Mouse (Mus musculus): Measurements from ENCODE around the gene Klf1. TPM values are rescaled to one million over a fixed set of nuclear protein-coding genes. Genes with fewer than 3 reads are reported as not detected.

Gene Klf1
- 193 and 197 TPM in 2 replicates for total RNA-seq (2014; fragmentation: Nextera tagmentation)
- total RNA-seq (2017), result 162 and 228 TPM in 2 replicates

DNA sequence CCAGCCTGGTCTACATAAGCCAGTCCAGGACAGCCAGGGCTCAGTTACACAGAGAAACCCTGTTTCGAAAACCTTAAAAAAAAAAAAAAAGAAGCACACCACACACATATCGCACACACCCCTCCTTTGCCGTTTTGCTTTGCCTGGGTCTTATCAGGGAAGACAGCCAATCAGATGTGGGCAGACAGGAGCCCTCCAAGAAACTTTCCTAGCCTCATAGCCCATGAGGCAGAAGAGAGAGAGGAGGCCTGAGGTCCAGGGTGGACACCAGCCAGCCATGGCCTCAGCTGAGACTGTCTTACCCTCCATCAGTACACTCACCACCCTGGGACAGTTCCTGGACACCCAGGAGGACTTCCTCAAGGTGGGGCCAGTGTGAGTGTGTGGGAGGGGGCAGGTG lies at the start of gene Klf1:
Klf1 (plus strand) TSS at position 177 of the 400 bp plus-strand sequence.
- peak; percentile 67 for ATAC-seq (replicated peaks; ENCODE audit: low FRiP score, low TSS enrichment, poor library complexity, severe bottlenecking)

DNA sequence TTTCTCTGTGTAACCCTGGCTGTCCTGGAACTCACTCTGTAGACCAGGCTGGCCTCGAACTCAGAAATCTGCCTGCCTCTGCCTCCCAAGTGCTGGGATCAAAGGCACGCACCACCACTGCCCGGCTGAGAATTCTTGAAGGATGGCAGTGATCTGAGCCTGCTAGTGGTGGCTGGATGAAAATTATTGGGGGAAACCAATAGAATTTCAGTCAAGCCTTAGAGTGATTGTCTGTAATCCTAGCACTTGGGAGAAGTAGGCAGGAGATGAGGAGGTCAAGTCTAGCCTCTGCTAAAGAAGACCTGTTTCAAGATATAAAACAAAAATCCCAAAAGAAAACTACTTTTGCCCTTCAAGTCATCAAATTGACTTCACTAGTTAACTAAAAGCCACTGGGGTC lies 45.3 kb upstream of the Klf1 start:
- ATAC-seq (replicated peaks; ENCODE audit: low FRiP score, low TSS enrichment, poor library complexity, severe bottlenecking), result 0 out of 2 replicates have a peak, but pooled peaks have one; percentile 3

DNA sequence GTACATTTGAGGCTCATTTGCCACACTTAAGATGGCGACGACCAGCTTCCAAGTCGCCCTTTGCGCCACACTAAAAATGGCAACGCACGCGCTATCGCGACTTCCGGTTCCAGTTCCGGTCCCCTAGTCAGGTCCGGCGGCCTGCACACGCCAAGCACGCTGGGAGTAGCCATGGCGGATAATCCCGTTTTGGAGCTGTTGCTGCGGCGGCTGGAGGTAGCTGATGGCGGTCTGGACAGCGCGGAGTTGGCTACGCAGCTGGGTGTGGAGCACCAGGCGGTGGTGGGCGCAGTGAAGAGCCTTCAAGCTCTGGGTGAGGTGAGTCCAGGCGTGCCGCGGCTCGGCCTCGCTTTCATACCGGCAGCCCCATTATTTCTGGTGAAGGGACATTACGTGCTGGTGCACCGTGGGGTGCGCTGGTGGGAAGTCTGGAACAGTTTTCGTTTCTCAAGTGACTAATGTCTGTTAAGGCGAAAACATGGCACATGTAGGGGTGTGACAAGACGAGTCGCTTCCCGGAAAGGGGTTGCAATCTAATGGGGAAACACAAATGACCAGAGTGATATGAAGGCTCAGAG lies 44.8 kb upstream of the Klf1 start, which contains the start of gene Farsa:
Farsa (plus strand) TSS at position 126 of the 578 bp plus-strand sequence.
- peak; percentile 93 for ATAC-seq (replicated peaks; ENCODE audit: low FRiP score, low TSS enrichment, poor library complexity, severe bottlenecking)

DNA sequence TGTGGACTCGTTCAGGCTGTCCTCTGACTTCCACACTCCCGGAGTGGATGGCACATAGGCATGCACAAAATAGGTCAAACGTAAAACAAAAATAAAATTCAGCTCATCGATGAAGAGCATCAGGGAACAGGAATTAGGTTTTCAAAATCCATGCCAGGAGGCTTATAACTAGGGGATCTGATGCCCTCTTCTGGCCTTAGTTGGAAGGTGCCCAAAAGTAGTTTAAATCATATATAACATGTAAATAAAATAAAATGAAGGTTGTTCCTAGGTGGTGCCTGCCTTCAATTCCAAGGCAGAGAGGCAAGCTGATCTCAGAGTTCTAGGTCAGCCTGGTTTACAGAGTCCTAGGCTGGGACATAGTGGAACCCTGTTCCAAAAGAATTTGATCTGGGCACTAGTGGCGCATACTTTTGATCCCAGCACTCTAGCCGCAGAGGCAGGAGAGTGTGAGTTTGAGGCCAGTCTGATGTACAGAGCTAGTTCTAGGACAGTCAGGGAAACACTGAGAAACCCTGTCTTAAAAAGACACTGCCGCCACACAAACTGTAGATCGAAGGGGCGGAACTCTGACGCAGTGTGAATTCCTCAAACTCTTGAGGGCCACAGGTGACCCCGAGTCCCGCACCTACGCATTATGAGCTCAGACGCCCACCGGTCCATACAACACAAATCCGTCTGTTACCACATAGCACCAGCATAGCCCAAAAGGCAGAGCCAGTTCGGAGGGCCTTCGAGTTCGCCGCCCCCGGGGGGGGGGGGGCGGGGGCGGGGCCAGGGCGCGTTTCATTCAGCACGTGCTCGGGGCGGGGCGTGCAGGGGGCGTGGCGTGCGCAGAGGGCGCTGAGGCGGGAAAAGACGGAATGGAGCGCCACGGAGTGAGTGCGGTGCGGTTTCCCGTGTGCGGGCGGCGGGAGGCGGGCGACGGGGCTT lies 30.1 kb upstream of the Klf1 start, which contains the start of gene Syce2:
Syce2 (plus strand) TSS at position 736 of the 933 bp plus-strand sequence.
- ATAC-seq (replicated peaks; ENCODE audit: low FRiP score, low TSS enrichment, poor library complexity, severe bottlenecking), result peak; percentile 61

GRCm38 (mm10) chr8:84872309-84872965 lies 29.3 kb upstream of the Klf1 start:
- ATAC-seq (replicated peaks; ENCODE audit: low FRiP score, low TSS enrichment, poor library complexity, severe bottlenecking), result peak; percentile 36

- ATAC-seq (replicated peaks; ENCODE audit: low FRiP score, low TSS enrichment, poor library complexity, severe bottlenecking), result no peak
These were observed 28.7 kb upstream of the Klf1 start for GRCm38 (mm10) chr8:84873016-84873415.

DNA sequence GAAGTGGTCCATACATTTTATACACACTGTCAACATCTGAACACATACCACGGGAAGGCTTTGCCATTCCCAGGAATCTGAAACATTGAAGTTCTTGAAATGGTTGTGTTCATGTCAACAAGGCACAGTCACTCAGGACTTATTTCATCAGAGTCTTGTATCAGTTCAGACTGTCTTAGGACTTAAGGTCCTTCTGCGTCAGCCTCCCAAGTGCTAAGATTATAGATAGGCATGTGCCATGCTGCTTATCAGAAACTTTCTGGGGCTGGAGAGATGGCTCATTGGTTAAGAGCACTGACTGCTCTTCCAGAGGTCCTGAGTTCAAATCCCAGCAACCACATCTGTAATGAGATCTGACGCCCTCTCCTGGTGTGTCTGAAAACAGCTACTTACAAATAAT lies 27.4 kb upstream of the Klf1 start:
- no peak for ATAC-seq (replicated peaks; ENCODE audit: low FRiP score, low TSS enrichment, poor library complexity, severe bottlenecking)

DNA sequence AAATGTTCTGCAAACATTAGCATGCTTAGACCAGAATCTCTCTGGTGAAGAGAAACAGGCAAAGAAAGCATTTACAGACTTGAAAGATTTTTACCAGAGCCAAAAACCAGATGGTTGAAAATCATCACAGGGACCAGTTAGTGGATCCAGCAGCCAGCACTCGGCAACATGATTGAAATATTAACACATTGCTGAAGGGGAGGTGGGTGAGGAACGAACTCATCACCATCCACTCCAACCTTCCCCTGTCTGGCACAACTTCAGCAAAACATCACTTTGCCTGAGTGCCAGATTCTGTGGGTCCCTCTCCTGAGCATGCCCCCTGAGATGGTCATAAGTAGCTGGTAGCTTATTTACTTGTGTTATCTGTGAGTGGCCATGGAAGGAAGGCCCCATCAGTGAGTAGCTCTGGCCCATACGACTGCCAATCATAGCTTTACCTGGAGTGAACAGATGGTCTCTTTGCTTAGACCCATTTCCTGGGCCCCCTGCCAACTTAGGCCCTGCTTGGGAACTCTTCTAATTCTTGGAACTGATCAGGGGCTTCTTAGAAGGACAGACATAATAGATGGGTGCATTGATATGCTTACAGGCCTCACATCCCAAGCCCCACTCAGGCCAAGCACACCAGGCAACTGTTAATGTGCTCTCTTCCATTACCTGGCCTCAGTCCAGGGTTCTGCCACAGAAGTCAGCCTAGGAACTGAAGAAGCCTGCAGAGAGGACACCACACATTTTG lies 24.3 kb upstream of the Klf1 start:
- ATAC-seq (replicated peaks; ENCODE audit: low FRiP score, low TSS enrichment, poor library complexity, severe bottlenecking), result peak; percentile 34; the same call in 1 of the 2 replicates

GRCm38 (mm10) chr8:84878915-84879314 lies 22.8 kb upstream of the Klf1 start:
- no peak for ATAC-seq (replicated peaks; ENCODE audit: low FRiP score, low TSS enrichment, poor library complexity, severe bottlenecking)

DNA sequence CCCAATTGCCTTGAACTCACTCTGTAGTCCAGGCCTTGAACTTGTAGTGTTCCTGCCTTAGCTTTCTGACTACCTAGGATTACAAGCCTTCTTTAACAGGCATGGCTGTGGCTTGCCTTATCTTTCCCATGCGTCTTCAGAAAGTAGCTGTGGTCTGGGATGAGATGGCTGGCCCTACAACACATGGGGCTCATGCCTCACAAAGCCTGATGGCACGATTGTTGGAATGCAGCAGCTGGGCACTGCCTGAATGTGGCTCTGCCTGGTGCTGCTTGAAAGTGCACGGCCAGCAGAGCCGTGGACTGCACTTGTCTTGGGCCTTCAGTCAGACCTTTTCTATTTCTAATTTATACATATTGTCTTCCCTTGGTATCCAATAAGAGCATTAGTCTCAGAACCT lies 17.0 kb upstream of the Klf1 start:
- ATAC-seq (replicated peaks; ENCODE audit: low FRiP score, low TSS enrichment, poor library complexity, severe bottlenecking), result peak; percentile 67

- ATAC-seq (replicated peaks; ENCODE audit: low FRiP score, low TSS enrichment, poor library complexity, severe bottlenecking), result no peak
These were observed 13.4 kb upstream of the Klf1 start for GRCm38 (mm10) chr8:84888280-84888679.

DNA sequence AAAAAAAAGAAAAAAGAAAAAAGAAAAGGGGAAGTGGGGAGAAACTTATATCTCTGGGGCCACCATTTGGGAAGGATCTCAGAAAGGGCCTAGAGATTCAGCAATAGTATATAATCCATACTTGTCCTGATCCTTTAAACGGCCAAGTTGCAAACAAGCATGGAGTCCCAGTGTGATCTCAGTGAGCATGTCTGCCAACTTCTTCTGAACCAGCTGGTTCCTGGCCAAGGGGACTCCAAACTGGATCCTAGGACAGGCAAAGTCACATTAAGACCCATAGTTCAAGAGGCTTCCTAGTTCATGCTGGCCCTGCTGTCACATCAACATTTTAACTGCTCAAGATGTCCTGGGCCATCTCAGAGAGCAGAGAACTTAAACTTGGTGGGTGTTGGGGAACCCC lies 12.6 kb upstream of the Klf1 start:
- no peak for ATAC-seq (replicated peaks; ENCODE audit: low FRiP score, low TSS enrichment, poor library complexity, severe bottlenecking)

DNA sequence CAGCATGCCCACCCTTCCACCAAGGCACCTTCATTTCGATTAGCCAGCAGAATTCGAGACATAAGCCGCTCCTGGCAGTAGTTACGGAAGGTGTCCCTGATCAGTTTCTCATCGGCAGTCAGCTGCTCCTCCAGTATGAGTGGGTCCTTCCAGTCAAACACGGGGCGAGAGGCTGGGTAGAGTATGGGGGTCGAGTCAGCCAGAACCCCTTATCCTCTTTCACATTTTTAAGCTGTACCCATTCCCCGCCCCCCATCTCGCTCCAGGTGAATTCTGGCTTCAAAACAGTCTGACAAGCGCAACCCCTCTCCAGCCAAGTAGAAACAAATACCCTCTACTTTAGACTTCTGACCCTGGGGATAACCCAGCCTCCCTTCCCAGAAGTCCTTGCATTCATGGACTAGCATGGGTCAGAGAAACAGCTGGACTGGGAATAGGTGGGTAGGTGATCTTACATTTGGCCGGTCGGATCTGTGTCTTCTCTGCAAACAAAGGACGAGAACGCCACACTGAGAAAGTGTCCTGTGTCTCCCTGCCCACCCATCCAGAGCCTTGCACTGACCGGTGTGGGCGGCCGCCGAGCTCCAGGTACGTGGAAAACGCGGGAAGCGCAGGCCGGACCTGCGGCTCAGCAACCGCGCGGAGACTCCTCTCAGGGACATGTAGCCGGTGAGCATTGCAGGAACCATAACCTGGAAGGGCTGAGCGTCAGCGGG lies 8.6 kb upstream of the Klf1 start:
- no peak for ATAC-seq (replicated peaks; ENCODE audit: low FRiP score, low TSS enrichment, poor library complexity, severe bottlenecking)

DNA sequence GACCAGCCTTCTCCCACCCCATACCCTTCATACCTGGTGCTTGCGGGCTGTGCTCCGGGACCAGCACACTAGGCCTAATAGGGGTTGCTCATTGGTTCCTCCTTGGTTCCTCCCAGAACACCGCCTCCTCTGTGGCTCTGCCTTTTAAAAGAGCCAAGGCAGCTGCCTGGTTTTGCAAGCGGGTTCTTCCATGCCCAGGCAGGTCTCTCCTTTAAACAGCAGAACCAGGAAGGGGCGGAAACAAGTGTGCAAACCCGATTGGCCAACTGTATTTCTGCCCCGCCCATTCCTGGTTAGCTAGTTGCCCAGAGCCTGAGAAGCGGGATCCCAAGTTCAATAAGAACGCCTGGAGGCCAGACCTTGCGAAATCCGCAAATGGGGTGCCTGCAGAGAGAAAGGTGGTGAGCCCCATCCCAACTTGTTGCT lies 8.0 kb upstream of the Klf1 start, which contains the start of gene Gcdh:
Gcdh (minus strand) TSS at position 213 of the 426 bp plus-strand sequence.
- peak; percentile 99 for ATAC-seq (replicated peaks; ENCODE audit: low FRiP score, low TSS enrichment, poor library complexity, severe bottlenecking)

GRCm38 (mm10) chr8:84895963-84896362 lies 5.8 kb upstream of the Klf1 start:
- ATAC-seq (replicated peaks; ENCODE audit: low FRiP score, low TSS enrichment, poor library complexity, severe bottlenecking), result no peak

DNA sequence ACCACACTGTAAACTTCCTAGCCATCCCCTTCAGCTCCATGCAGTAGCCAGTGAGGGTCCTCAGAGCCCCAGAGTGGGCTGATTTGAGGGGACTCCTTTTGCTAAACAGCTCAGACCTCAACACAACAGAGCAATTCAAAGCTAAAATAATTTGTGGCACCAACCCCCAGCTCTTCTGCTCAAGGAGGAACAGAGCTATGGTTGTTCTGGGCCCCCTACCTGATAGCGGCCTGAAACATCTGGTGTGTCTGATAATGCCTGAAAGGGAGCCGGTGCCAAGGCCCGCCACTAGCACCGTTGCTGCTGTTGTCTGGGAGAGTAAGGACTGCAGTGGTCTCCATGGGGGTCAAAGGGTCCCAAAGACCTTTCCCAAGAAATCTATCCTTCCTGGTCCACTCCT lies 657 bp upstream of the Klf1 start:
- peak; percentile 74 for ATAC-seq (replicated peaks; ENCODE audit: low FRiP score, low TSS enrichment, poor library complexity, severe bottlenecking)

GRCm38 (mm10) chr8:84902367-84902919 lies 715 bp downstream of the Klf1 start:
- ATAC-seq (replicated peaks; ENCODE audit: low FRiP score, low TSS enrichment, poor library complexity, severe bottlenecking), result no peak

- peak; percentile 50 for ATAC-seq (replicated peaks; ENCODE audit: low FRiP score, low TSS enrichment, poor library complexity, severe bottlenecking)
These were observed 1.4 kb downstream of the Klf1 start for GRCm38 (mm10) chr8:84902920-84903661.
